Mouse (Mus musculus): ENCODE data around the gene Tcf20. TPM values are rescaled to one million over a fixed set of nuclear protein-coding genes. Genes with fewer than 3 reads are reported as not detected.

Tcf20 gene
- polyA plus RNA-seq (2016; fragmentation: Nextera tagmentation; extraction: Ambion mirVana): 9.8 and 11.8 TPM in 2 replicates

DNA sequence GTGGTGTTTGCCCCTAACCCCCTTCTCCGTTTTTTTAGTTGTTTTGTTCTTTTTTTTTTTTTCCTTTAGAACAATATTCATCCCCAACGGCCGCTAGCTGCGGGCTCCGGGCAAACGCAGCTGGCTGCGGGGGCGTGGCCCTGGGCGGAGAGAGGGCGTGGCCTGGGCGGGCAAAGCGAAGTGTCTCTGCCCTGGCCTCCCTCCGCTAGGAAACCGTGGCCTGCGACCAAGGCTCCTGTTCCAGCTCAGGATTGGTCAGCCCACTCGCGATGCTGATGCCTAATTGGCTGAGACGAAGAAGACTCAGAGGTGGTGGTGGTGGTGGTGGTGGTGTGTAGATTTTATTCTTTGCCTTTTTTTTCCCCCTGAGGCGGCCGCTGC, at the start of gene Tcf20:
Tcf20 (minus strand) TSS at position 141 of the 381 bp plus-strand sequence.
- Histone ChIP-seq H3K27ac (no peak within 1 kb of the TSS; the same call in 1 of the 2 replicates), H3K9ac (peak within 1 kb of the TSS; percentile 46; the same call in 1 of the 2 replicates), H3K4me3 (peak within 1 kb of the TSS; percentile 43), H3K4me1 (peaks cover 65% of the 10 kb centered on the region), H3K4me2 (replicated peaks) (peak within 1 kb of the TSS; percentile 74), H3K27me3 (replicated peaks) (peaks cover 44% of the 10 kb centered on the region), H3K36me3 (no peaks in the 10 kb centered on the region), H3K9me3 (no peaks in the 10 kb centered on the region)
- ATAC-seq (ENCODE audit: low FRiP score, low read depth): peak; percentile 73
- WGBS: under 1% methylated on average over 20 of the region's 20 CpGs

DNA sequence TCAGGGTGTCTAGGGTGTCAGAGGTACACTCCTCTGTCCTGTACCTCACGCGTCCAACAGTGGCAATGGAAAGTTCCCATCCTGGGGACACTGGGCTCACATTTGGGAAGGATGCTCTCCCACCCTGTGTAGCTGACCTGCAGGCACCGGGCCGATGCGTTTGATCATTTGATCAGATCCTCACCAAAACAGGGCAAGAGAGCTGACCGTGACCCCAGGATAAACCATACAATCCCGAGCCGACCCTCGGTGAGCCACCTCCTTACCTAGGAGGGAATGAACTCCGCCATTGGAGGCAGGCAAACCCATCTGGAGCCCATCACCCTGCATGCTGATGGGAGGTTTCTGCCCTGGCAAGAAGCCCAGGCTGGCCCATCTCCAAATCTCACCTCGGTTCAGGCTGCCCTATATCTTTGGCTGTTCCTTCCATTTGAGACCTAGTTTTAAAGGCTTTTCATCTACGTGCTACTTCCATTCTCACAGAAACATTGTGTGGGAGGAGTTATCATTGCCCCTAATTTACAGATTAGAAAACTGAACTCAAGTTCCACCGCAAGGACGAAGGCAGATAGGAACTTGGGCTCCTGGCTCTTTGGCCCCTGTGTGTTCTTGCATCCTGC, 49.3 kb upstream of the Tcf20 start:
- Histone ChIP-seq H3K27ac (no peak overlapping the region), H3K4me1 (peaks cover 45% of the 10 kb centered on the region), H3K4me3 (no peak overlapping the region), H3K36me3 (no peaks in the 10 kb centered on the region), H3K9me3 (no peaks in the 10 kb centered on the region), H3K9ac (0 out of 2 replicates have a peak overlapping the region, but pooled peaks have one; percentile 3), H3K4me2 (replicated peaks) (no peak overlapping the region), H3K27me3 (replicated peaks) (peaks cover 37% of the 10 kb centered on the region; the same call in 1 of the 2 replicates)
- ATAC-seq (ENCODE audit: low FRiP score, low read depth): no peak
- WGBS: 85% methylated on average over 14 of the region's 14 CpGs

DNA sequence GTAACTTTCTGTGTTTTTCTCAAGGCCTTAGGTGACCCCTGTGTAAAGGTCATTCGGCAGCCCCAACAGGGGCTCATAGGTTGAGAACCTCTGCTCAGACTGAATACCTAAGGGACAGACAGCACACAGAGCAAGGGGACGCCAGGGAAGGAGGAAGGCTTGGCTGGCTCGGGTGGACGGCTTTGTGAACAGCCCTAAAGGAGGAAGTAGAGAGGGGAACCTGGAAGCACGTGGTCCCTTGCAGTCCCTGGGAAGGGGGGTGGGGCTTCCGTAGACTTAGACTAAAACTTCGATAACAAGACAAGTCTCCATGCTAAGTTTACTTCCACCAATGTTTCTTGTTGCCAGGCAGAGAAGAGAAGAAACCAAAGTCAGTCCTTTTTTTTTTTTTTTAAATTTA, 48.4 kb upstream of the Tcf20 start:
- Histone ChIP-seq H3K9me3 (no peaks in the 10 kb centered on the region), H3K4me3 (no peak overlapping the region), H3K4me1 (peaks cover 45% of the 10 kb centered on the region), H3K27me3 (replicated peaks) (peaks cover 38% of the 10 kb centered on the region; the same call in 1 of the 2 replicates), H3K9ac (no peak overlapping the region), H3K4me2 (replicated peaks) (no peak overlapping the region), H3K27ac (no peak overlapping the region), H3K36me3 (no peaks in the 10 kb centered on the region)
- WGBS: 61% methylated on average over 7 of the region's 7 CpGs
- ATAC-seq (ENCODE audit: low FRiP score, low read depth): no peak

DNA sequence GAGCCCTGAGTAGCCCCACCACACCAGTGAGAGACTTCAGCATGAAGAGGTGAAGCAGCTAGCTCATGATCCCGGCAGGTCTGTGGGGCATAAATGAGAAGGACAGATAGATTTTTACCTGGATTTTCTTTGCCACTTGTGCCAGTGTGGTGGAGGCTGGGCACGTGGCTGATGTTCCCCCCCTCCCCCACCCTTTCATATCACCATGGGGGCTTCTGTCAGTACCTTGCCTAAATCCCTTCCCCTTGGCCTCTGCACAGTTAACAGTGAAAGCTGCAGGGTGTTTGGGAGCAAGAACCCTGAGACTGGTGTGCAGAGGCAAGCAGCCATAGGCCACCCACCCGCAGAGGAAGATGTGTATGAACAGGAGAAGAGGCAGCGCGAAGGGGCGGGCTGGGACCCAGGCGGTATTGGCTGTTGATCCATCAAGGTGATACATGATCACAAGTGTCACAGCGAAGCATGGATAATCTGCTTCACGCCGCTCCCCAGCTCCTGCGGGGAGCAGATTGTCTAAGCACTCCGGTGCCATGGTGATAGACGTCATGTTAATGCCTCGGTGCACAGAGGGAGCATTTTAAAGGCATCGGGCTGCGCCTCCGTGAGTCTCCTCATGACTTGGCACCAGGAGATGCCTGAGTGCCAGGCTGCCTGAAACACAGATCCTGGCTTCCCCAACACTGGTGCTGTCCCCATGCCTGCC, 46.8 kb upstream of the Tcf20 start:
- Histone ChIP-seq H3K4me2 (replicated peaks) (peak overlapping the region; percentile 49), H3K9ac (peak overlapping the region; percentile 42), H3K4me1 (peaks cover 53% of the 10 kb centered on the region), H3K27ac (no peak overlapping the region), H3K9me3 (no peaks in the 10 kb centered on the region), H3K4me3 (peak overlapping the region; percentile 0; the same call in 1 of the 2 replicates), H3K27me3 (replicated peaks) (peaks cover 38% of the 10 kb centered on the region; the same call in 1 of the 2 replicates), H3K36me3 (no peaks in the 10 kb centered on the region)
- peak; percentile 48 for ATAC-seq (ENCODE audit: low FRiP score, low read depth)
- WGBS: 6% methylated on average over 17 of the region's 17 CpGs

DNA sequence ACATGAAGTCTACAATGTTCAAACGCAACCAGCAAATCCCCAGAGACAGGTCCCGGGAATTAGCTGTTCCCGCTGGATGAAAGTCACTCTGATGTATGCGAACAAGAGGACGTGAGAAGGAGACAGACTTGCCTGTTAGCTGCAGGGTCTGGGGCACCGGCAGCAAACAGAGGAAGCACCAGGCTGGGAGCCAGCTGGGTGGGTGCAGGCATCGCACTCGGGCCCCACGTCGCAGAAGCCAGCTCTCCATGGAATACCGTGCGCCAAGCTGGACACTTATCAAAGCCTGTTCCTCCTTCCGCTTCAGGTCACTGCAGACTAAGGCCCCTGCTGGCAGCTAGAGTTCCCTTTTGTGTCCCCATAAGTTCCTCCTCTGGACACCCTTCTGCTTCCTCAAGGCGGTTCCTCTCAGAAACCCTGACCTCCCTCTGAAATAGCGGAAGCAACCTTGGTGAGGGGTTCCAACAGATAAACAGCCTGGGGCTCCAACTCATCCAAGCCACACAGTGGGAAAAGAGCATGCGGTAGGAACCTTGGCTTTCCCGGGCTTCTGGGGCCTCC, 45.4 kb upstream of the Tcf20 start, which contains the start of gene Nfam1:
Nfam1 (minus strand) TSS at position 326 of the 561 bp plus-strand sequence.
- no peak for ATAC-seq (ENCODE audit: low FRiP score, low read depth)
- peaks cover 35% of the 10 kb centered on the region; the same call in 1 of the 2 replicates for H3K27me3 ChIP-seq (replicated peaks)

DNA sequence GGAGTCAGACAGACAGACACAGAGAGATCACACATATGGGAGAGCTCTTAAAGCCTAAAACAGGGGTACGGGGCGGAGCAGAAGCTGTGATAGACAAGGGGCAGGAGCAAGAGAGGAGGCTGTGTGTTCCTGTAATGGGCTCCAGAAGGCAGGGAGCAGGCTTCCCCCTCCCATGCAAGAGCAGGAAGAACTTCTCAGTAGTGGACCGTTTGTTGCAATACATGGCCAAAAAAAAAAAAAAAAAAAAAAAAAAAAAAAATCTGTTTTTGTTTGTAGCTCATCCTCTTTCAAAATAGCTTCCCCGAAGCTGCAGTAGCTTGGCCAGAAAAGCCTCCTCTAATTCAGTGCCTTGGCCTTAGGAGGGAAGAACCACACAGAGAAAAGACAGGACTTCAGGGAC, 43.2 kb upstream of the Tcf20 start:
- H3K9me3 ChIP-seq: no peaks in the 10 kb centered on the region
- H3K27ac ChIP-seq: no peak overlapping the region
- peaks cover 34% of the 10 kb centered on the region; the same call in 1 of the 2 replicates for H3K27me3 ChIP-seq (replicated peaks)
- no peak overlapping the region for H3K4me2 ChIP-seq (replicated peaks)
- no peak overlapping the region for H3K9ac ChIP-seq
- 65% methylated on average over 4 of the region's 4 CpGs for WGBS
- no peak for ATAC-seq (ENCODE audit: low FRiP score, low read depth)
- H3K4me3 ChIP-seq: no peak overlapping the region
- H3K4me1 ChIP-seq: peaks cover 50% of the 10 kb centered on the region
- H3K36me3 ChIP-seq: no peaks in the 10 kb centered on the region

More for the DNA sequence above, 45.4 kb upstream of the Tcf20 start, which contains the start of gene Nfam1:
- Histone ChIP-seq H3K4me1 (peaks cover 52% of the 10 kb centered on the region), H3K4me2 (replicated peaks) (no peak within 1 kb of the TSS), H3K9ac (no peak within 1 kb of the TSS), H3K36me3 (no peaks in the 10 kb centered on the region), H3K9me3 (no peaks in the 10 kb centered on the region), H3K4me3 (no peak within 1 kb of the TSS), H3K27ac (no peak within 1 kb of the TSS)
- WGBS: 45% methylated on average over 17 of the region's 17 CpGs

DNA sequence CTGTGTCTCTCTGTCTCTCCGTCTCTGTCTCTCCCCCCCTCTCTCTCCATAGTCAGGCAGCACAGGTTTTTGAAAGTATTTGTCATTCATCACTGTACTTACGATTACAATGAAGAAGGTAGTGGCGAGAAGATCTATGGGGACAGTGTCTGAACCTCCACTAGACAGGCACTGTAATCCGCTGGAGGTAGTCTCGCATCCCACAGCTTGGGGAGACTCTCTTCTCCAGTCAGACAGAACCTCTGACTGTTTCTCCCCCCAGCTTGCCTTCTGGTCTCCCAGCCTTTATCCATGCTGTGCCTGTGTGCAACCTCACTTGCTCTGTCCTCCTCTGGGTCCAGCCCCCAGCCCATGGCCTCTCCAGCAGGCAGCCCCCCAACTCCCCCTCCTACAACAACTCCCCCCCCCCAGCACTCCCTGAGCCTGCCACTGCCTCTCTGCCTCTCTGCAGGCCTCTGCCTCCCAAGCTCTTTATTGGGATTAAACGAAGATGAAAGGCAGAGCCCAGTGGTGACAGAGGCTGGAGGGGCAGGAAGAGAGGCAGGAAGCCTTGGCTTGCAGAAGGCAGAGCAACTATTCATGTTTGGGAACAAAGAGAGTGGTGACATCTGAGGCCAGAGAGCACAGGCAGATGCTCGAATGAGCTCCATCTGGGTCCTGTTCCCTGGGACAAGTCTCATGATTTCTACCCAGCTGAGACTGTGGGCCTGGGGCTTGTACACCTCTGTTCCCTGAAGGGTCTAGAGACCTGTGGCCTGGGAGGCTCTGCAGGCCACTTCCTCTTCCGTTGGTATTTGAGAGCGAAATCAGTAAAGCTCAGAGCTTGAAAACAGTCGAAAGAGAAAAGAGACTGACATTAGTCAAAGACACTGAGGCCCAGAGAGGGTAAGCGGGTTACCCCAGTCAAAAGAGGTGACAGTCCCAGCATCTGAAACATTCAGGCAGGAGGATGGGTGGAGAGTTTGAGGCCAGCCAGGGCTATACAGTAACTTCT, 42.4 kb upstream of the Tcf20 start:
- no peak overlapping the region for H3K9ac ChIP-seq
- no peaks in the 10 kb centered on the region for H3K9me3 ChIP-seq
- peaks cover 30% of the 10 kb centered on the region; the same call in 1 of the 2 replicates for H3K27me3 ChIP-seq (replicated peaks)
- H3K27ac ChIP-seq: no peak overlapping the region
- ATAC-seq (ENCODE audit: low FRiP score, low read depth): no peak
- H3K36me3 ChIP-seq: no peaks in the 10 kb centered on the region
- no peak overlapping the region for H3K4me3 ChIP-seq
- H3K4me1 ChIP-seq: peaks cover 57% of the 10 kb centered on the region
- WGBS: 41% methylated on average over 11 of the region's 11 CpGs
- H3K4me2 ChIP-seq (replicated peaks): 0 out of 2 replicates have a peak overlapping the region, but pooled peaks have one; percentile 14

DNA sequence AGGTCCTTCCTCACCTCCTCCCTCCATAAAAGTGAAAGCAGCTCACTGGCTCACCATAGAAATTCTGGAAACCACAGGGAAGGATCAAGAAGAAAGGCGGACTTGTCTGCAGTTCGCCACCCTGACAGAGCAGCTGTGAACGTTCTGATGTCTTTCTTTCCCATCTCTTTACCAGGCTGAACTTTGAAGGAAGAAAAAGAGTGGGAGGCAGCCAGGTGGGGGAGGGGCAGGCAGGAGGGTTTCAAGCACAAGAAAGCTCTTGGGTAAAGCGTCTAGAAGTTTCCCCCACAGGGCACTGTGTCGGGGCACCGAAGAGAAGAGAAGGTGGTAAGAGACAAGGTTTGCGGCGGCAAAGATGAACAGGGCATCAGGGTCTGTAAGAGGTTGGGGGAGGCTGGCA, 38.5 kb upstream of the Tcf20 start:
- WGBS: 51% methylated on average over 8 of the region's 8 CpGs
- no peaks in the 10 kb centered on the region for H3K36me3 ChIP-seq
- H3K27me3 ChIP-seq (replicated peaks): peaks cover 32% of the 10 kb centered on the region; the same call in 1 of the 2 replicates
- ATAC-seq (ENCODE audit: low FRiP score, low read depth): no peak
- 0 out of 2 replicates have a peak overlapping the region, but pooled peaks have one; percentile 26 for H3K9ac ChIP-seq
- H3K9me3 ChIP-seq: no peaks in the 10 kb centered on the region
- no peak overlapping the region for H3K27ac ChIP-seq
- H3K4me3 ChIP-seq: no peak overlapping the region
- H3K4me1 ChIP-seq: peaks cover 42% of the 10 kb centered on the region
- H3K4me2 ChIP-seq (replicated peaks): no peak overlapping the region

DNA sequence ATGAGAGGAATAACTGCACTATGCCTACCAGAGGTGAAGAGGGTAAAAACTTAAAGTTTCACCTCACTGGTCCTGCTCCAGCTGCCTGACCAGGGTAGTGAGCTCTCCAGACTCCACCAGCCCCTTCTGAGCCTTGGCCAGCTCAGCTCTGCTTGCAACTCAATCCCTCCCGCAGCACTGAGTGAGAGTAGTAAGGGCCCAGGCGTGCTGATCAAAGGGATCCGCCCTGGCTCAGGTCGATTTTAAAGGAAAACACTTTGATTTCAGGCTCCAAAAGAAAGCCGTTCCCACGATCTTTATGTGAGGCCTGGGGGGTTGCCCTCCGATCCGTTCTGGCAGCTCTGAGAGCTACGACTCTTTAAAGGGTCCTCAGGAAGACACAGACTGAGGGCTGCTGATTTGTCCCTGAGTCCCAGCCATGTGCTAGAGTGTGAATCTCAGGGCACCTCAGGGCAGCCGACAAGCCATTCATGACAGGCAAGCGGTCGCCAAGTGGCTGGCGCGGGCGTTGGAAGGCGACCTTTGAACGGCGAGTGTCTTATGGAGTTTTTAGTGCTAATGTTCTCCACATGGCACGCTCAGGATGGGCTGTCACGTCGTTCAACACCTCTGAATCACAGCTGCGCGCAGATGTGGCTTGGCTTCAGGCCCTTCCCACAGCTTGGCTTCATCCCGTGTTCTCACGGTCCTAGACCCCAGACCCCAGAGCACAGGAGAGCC, 37.5 kb upstream of the Tcf20 start:
- no peak overlapping the region for H3K9ac ChIP-seq
- no peaks in the 10 kb centered on the region for H3K9me3 ChIP-seq
- H3K4me3 ChIP-seq: no peak overlapping the region
- no peak overlapping the region for H3K4me2 ChIP-seq (replicated peaks)
- H3K36me3 ChIP-seq: no peaks in the 10 kb centered on the region
- 16% methylated on average over 25 of the region's 25 CpGs for WGBS
- peaks cover 37% of the 10 kb centered on the region for H3K4me1 ChIP-seq
- no peak for ATAC-seq (ENCODE audit: low FRiP score, low read depth)
- peaks cover 32% of the 10 kb centered on the region; the same call in 1 of the 2 replicates for H3K27me3 ChIP-seq (replicated peaks)
- no peak overlapping the region for H3K27ac ChIP-seq

DNA sequence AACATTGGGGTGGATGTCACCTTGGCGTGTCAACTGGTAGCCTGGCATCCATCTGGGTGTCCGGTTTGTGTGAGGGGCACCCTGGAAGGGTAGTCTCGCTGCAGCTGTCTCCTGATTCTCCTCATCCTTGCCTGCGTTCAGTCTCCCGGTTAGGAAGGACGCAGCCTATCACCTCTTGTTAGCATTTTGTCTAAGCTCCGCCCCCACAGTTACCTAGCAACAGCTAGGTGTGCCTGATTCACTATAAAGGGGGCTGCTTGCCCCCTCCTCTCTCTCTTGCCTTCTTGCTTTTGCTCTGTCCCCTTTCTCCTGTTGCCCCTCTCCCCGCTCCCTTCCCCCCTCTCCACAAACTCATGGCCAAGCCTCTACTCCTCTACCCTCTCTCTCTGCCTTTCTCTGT, 35.3 kb upstream of the Tcf20 start:
- Histone ChIP-seq H3K9me3 (no peaks in the 10 kb centered on the region), H3K27ac (no peak overlapping the region), H3K4me1 (peaks cover 38% of the 10 kb centered on the region), H3K4me2 (replicated peaks) (no peak overlapping the region), H3K27me3 (replicated peaks) (peaks cover 32% of the 10 kb centered on the region; the same call in 1 of the 2 replicates), H3K4me3 (no peak overlapping the region), H3K36me3 (no peaks in the 10 kb centered on the region), H3K9ac (no peak overlapping the region)
- ATAC-seq (ENCODE audit: low FRiP score, low read depth): no peak
- WGBS: 26% methylated on average over 8 of the region's 8 CpGs
